Mouse (Mus musculus): ENCODE data around the gene Pdhb.

The Pdhb gene

DNA sequence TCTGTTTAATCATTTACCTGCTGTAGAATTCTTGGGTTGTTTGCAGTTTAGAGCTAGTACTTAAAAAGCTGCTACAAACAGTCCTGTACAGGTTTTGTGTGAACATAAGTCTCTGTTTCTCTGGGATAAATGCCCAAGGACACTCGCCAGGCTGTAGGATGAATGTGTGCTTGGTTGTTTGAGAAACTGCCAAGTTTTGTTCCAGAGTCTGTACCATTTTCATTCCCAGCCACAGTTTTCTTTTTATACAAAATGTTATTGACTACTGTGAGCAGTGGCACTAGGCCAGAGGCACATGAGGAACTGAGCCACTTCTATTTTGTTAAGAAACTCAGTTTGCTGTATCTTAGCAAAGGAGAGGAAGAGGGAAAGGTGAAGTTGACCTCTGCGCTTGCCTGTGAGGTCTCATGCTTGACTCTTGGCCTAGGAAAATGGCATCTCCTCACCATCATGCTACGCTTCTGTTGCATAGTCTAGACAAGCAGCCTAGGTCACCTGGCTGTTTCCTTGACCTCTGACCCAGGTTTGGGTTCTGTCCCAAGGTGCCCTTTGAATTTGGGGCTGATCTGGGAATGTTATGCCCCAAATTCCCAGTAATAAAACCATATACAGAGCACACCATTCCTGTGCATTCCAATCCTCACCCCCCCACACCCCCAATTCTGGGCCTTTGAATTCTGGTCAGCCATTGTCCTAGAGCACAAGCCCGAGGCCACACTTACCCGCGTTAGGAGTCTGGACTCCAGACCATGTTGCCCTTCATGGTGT is 13.6 kb upstream of the Pdhb start:
- DNase-seq = peak; percentile 90

DNA sequence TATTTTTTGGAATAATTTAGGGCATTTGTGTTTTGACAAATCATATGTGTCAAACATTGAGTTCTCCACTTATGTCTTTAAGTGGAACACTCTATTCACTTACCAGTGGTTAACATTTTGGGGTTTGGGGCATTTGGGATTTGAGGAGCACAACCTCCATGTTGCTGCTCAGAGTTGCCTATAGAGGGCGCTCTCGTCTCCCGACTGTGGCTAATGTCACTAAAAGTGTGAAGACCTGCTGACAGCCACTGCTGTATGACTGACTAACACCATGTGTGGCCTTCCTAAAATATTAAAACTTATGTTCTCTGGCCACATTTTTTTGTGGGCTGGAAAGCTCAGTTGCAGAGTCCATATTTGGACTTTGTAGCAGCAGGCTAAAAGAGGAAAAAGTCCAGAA is 10.5 kb upstream of the Pdhb start:
- no peak for DNase-seq

DNA sequence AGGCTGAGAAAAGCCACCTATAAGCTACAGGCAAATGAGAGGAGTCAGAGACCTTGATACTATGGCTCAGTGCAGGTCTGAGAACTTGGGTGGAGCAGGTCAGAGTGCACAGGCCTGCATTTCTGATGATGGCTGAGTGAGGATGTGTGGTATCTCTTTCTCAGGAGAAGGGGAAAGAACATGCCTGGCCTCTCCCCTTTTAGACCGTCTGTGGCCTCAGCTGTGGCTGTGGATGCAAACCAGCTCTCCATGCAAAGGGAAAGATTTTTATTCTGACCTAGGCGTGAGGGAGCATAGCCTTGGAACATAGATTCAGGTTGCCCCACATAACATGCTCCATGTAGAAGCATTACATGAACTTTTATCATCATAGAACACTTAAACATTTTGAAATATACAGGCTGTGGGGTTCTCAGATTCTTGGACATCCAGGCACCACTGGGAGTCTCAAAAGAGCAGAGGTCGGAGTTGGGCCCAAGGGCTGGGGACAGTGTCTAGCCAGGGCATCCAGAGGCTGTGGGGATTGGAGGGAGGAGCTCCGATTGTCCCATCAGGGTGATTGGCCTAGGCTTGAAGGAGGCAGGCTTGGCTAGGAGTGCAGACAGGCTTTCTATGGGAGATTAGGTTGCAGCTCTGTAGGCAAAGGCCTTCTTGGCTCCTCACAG is 7.7 kb upstream of the Pdhb start:
- DNase-seq = no peak

DNA sequence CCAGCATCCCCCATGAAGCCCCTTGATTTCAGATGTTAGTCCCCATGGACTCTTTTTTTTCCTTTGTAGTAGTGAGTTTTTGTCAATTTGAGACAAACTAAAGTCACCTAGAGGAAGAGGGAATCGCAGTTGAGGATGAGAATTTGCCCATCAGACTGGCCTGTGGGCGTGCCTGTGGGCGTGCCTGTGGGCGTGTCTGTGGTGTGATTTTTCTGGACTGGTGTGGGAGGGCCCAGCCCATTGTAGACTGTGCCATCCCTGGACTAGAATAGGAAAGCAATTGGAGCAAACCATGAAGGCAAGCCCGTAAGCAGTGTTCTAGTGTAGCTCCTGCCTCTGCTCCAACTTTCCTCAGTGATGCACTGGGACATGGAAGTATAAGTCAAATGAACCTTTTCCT is 3.4 kb upstream of the Pdhb start:
- DNase-seq = no peak

DNA sequence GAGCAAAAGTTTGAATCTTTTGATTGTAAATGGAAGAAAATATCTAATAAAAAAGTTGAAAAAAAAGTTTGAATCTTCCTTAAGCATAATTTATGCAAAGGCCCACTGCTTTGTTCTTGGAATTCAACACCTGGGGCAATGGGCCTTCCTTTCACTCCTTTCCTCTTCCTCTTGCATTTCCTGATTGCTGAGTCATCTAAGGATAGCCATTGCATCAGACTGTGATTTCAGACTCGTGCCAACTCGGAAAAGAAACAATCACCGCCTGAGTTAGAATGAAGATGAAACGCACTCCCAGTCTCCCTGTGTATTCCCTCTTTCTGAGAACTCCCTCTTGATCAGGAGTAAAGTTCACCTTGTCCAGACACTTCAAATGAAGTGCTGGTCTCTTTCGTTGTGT is 1.8 kb upstream of the Pdhb start:
- no peak for DNase-seq

- peak; percentile 20 for DNase-seq
Measured at GRCm38 (mm10) chr14:8173542-8174250, 871 bp upstream of the Pdhb start.

GRCm38 (mm10) chr14:8164463-8164862 is 8.4 kb downstream of the Pdhb start:
- DNase-seq = no peak

DNA sequence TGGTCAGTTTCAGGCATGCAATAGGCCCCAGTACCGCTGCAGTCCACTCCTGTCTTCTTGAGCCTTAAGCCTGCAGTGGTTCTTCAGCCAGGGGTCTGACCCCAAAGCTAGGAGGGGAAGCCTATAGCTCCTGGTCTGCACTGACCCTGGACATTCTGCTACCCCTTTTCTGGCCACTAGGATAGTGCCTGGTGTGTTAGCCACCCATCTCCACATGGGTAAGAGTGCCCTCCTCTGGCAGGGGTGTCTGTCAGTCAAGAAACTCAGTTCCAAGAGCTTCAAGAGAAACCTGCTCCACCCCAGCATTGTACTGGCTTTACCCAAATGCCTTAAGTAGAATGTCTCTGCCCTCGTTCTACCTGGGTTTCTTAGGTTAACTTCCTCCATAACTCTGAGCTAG is 11.0 kb downstream of the Pdhb start:
- DNase-seq = no peak

GRCm38 (mm10) chr14:8159141-8159540 is 13.7 kb downstream of the Pdhb start:
- DNase-seq = no peak

GRCm38 (mm10) chr14:8158721-8159120 is 14.1 kb downstream of the Pdhb start:
- no peak for DNase-seq

- no peak for DNase-seq
Measured at GRCm38 (mm10) chr14:8156947-8157346, 15.9 kb downstream of the Pdhb start.

DNA sequence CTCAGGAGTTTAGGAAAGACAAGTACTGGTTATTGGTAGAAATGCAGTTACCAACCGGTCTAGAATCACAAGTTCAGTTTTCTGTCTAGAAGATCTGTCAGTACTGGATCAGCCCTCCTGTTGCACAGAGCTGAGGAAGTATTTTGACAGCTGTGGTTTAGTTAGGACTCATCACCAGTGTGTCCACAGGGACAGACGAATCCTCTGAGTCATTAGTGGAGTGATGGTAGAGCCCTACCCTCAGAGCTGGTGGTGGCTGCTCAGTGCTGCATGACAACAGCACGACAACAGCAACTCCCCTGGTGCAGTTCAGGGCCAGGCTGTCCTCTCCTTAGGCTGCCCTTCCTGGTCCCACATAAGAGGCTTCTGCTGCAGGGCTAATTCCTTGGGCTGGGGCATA is 18.8 kb downstream of the Pdhb start:
- DNase-seq = no peak

- DNase-seq = no peak
Measured at GRCm38 (mm10) chr14:8151757-8152156, 21.1 kb downstream of the Pdhb start.

GRCm38 (mm10) chr14:8148842-8149241 is 24.0 kb downstream of the Pdhb start:
- no peak for DNase-seq

GRCm38 (mm10) chr14:8146611-8147223 is 26.1 kb downstream of the Pdhb start:
- no peak for DNase-seq

DNA sequence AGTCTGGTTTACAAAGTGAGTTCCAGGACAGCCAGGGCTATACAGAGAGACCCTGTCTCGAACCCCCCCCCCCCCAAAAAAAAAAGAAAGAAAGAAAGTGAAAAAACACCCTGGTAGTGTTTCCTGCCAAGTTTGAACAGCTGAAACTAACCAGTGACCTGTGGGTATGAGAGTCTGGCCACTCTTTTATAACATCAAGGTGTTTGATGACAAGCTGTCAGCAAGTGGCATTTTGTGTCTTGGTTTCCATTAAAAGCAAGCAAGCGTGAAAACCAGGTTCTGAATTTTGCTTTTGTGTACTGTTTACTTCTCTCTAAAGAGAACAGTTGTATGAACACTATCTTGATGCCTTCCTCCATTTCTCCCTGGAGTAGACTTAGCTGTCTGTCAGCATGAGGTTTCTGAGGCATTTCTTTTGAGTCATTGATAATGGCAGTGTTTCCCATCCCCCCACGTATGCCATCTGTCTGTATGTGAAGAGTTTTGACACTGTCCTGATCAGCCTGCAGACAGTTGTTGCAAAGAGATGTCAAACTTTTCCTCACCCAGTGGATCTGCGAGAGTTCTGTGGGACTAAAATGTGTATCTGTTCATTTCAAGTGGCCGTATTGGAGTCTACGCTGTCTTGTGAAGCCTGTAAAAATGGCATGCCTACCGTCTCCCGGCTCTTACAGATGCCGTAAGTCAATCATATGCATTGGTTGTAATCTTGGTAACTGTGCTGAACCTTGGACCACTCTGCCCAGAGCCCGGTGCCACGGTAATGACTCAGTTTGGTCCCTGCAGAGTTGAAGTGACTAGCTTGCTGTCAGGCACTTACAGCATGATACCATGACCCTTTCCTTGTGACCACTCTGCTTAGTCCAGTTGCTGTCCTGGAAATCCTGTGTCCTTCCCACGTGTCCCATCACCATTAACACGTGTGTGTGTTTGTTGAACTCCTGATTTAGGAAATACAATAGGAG is 26.9 kb downstream of the Pdhb start:
- no peak for DNase-seq

GRCm38 (mm10) chr14:8141131-8141530 is 31.7 kb downstream of the Pdhb start:
- DNase-seq = no peak

DNA sequence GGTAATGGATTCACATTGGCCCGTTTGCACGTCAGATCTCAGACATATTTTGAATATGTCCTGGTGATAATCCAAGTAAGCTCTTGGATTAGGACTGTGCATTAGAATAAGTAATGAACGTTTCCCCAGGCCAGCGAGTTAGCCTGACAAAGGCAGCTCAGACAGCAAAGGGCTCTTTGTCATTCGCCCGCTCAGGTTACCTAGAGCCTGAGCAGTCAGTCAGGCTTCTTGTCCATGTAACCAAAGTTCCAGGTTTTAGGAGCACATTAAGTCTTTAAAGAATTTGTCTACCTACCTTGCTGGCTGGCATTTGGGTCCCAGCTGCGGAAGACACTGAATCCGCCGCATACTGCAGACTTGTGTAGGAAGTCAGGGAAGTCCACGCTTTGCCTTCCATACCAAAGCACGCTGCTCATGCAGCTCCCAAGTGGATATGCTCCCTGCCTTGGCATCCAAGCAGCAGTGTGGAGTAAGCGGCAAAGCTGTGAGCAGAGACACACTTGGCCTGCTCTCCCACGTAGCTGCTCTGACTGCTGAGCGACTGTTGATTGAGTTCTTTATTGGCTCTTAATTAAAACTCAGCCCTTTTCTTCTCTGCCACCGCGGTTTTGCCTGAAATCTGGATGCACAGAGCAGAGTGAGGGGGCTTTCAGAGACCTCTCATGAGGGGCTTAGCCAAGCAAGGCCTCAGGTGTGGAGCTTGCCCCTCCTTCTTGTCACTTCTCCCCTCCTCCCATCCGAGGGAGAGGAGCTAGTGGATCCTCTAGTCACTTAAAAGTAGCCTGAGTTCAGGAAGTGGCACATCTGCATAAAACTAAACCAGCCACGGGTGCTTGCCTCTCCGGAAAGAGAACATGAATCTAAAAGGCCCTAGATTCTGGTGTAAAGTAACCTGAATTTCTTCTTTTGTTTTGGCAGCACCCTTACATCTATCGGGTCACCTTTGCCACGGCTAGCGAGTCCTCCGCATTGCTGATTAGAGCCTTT is 32.8 kb downstream of the Pdhb start:
- DNase-seq = peak; percentile 22

GRCm38 (mm10) chr14:8135130-8135529 is 37.7 kb downstream of the Pdhb start:
- DNase-seq = peak; percentile 77

- no peak for DNase-seq
Measured at GRCm38 (mm10) chr14:8134234-8134633, 38.6 kb downstream of the Pdhb start.

DNA sequence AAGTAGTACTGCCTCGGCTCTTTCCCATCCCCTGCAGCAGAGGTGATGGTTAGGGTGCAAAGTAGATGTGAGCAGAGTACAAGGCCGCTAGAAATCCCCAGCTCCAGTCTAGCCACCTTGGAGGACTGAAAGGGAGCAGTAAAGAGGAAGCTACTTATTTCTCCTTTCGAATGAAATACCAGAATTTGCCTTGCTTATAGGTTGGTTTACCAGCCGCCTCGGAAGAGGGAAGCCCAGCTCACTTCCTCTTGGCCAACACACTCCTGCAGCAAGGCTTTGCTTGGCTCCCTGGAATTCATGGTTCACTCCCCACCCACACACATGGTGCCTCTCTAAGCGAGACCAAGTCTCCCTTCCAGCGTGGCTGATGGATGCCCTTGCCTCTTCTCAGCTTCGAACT is 40.0 kb downstream of the Pdhb start:
- DNase-seq = no peak

Data from layer of hippocampus, adult 9-11 months (tissue).